Mouse (Mus musculus) MEL (cell line): ENCODE measurements around the gene Gamt. TPM values are rescaled to one million over a fixed set of nuclear protein-coding genes. Genes with fewer than 3 reads are reported as not detected.
A peak's percentile ranks its signal among the peaks of the same experiment; 100 is the strongest.

Experiments
- DNase-seq: peaks from one replicate; pipeline ENCODE4 v3.0.0; 2011; ENCODE audit warnings: low read depth, low spot score
- H3K27ac ChIP-seq: 2 replicates; pipeline ENCODE4 v1.5.1; 2012; ENCODE audit warnings: low read depth, mild to moderate bottlenecking, control low read depth, low read length, moderate library complexity; ENCODE audit not compliant: control insufficient read depth
- H3K27me3 ChIP-seq, 2 experiments: fragments of 150-350 bp in 1 of 2; sonication (generic) in 1 of 2; 2 replicates each; pipeline ENCODE4 v1.6.1; 2012; ENCODE audit warnings: low read length in 2 of 2, mild to moderate bottlenecking in 2 of 2, improper control_type of control experiment in 1 of 2, moderate library complexity in 1 of 2; ENCODE audit not compliant: insufficient read depth in 2 of 2, control insufficient read depth in 1 of 2
- H3K36me3 ChIP-seq, 2 experiments: 2 replicates each; pipeline ENCODE4 v1.6.1; 2012 to 2014; ENCODE audit warnings: low read length in 2 of 2, improper control_type of control experiment in 1 of 2, inconsistent platforms in 1 of 2, mild to moderate bottlenecking in 1 of 2; ENCODE audit not compliant: insufficient read depth in 2 of 2, control insufficient read depth in 1 of 2
- H3K4me1 ChIP-seq, 2 experiments: fragments of 150-350 bp in 1 of 2; sonication (generic) in 1 of 2; 2 replicates each; pipeline ENCODE4 v1.6.1; 2012; ENCODE audit warnings: low read length in 2 of 2, improper control_type of control experiment in 1 of 2, mild to moderate bottlenecking in 1 of 2; ENCODE audit not compliant: insufficient read depth in 2 of 2, control insufficient read depth in 1 of 2
- H3K4me3 ChIP-seq, 2 experiments: fragments of 150-350 bp in 1 of 2; sonication (generic) in 1 of 2; 2 replicates each; pipeline ENCODE4 v1.5.1; 2012; ENCODE audit warnings: low read depth in 2 of 2, low read length in 2 of 2, mild to moderate bottlenecking in 2 of 2, moderate library complexity in 2 of 2, control low read depth in 1 of 2, improper control_type of control experiment in 1 of 2; ENCODE audit not compliant: control insufficient read depth in 1 of 2, insufficient read depth in 1 of 2
- H3K79me2 ChIP-seq: 2 replicates; pipeline ENCODE4 v1.6.1; 2012; ENCODE audit warnings: mild to moderate bottlenecking, low read length, moderate library complexity; ENCODE audit not compliant: control insufficient read depth, poor library complexity, insufficient read depth
- H3K9ac ChIP-seq: 2 replicates; pipeline ENCODE4 v1.6.1; 2012; ENCODE audit warnings: low read depth, mild to moderate bottlenecking, control low read depth, low read length, moderate library complexity; ENCODE audit not compliant: control insufficient read depth, poor library complexity, severe bottlenecking
- H3K9me3 ChIP-seq: fragments of 150-350 bp; sonication (generic); replicated peaks from 2 replicates; pipeline ENCODE4 v1.6.1; 2012; ENCODE audit warnings: mild to moderate bottlenecking, low read length, improper control_type of control experiment, moderate library complexity; ENCODE audit not compliant: insufficient read depth
- CHD1 ChIP-seq: IDR thresholded peaks from 2 replicates; pipeline ENCODE4 v1.6.1; 2012; ENCODE audit warnings: low read depth, mild to moderate bottlenecking, inconsistent platforms, low read length, improper control_type of control experiment
- CHD2 ChIP-seq: IDR thresholded peaks from 2 replicates; pipeline ENCODE4 v1.6.1; 2011; ENCODE audit warnings: low read length, improper control_type of control experiment
- CTCF ChIP-seq, 3 experiments: IDR thresholded peaks in 2 of 3; conservative IDR thresholded peaks in 1 of 3; 2 replicates each; pipeline ENCODE4 v1.5.1; 2011 to 2012; ENCODE audit warnings: low read length in 3 of 3, low read depth in 2 of 3, mild to moderate bottlenecking in 2 of 3, improper control_type of control experiment in 1 of 3, inconsistent platforms in 1 of 3, mixed read lengths in 1 of 3, moderate library complexity in 1 of 3; ENCODE audit not compliant: control insufficient read depth in 1 of 3, insufficient read depth in 1 of 3, poor library complexity in 1 of 3, severe bottlenecking in 1 of 3
- ELF1 ChIP-seq: IDR thresholded peaks from 2 replicates; pipeline ENCODE4 v1.6.1; 2014; ENCODE audit warnings: low read depth, mild to moderate bottlenecking, inconsistent platforms, low read length, improper control_type of control experiment, moderate library complexity
- ETS1 ChIP-seq: IDR thresholded peaks from 2 replicates; pipeline ENCODE4 v1.6.1; 2012; ENCODE audit warnings: low read depth, mild to moderate bottlenecking, inconsistent platforms, low read length, improper control_type of control experiment, moderate library complexity
- GATA1 ChIP-seq: IDR thresholded peaks from 2 replicates; pipeline ENCODE4 v1.6.1; 2011; ENCODE audit warnings: low read depth, low read length, improper control_type of control experiment
- KAT2A ChIP-seq: conservative IDR thresholded peaks from 2 replicates; pipeline ENCODE4 v1.6.1; 2012; ENCODE audit warnings: low read depth, low read length, improper control_type of control experiment, inconsistent platforms
- MAFK ChIP-seq: IDR thresholded peaks from 2 replicates; pipeline ENCODE4 v1.6.1; 2011; ENCODE audit warnings: low read depth, mild to moderate bottlenecking, low read length, improper control_type of control experiment, borderline replicate concordance
- MAX ChIP-seq: IDR thresholded peaks from 2 replicates; pipeline ENCODE4 v1.6.1; 2011; ENCODE audit warnings: low read length, improper control_type of control experiment
- MYC ChIP-seq: IDR thresholded peaks from 2 replicates; pipeline ENCODE4 v1.6.1; 2011; ENCODE audit warnings: low read depth, mild to moderate bottlenecking, low read length, improper control_type of control experiment, moderate library complexity
- NRF1 ChIP-seq: IDR thresholded peaks from 2 replicates; pipeline ENCODE4 v1.6.1; 2014; ENCODE audit warnings: low read depth, mild to moderate bottlenecking, inconsistent platforms, low read length, improper control_type of control experiment, moderate library complexity; ENCODE audit not compliant: poor library complexity, insufficient read depth, severe bottlenecking
- POLR2A ChIP-seq, 2 experiments: IDR thresholded peaks; 2 replicates each; pipeline ENCODE4 v1.6.1; 2011 to 2012; ENCODE audit warnings: low read length in 2 of 2, mild to moderate bottlenecking in 2 of 2, control low read depth in 1 of 2, improper control_type of control experiment in 1 of 2, low read depth in 1 of 2, moderate library complexity in 1 of 2; ENCODE audit not compliant: control insufficient read depth in 1 of 2, insufficient read depth in 1 of 2, poor library complexity in 1 of 2
- RAD21 ChIP-seq: IDR thresholded peaks from 2 replicates; pipeline ENCODE4 v1.6.1; 2011; ENCODE audit warnings: mild to moderate bottlenecking, low read depth, low read length, improper control_type of control experiment
- TAL1 ChIP-seq: IDR thresholded peaks from 2 replicates; pipeline ENCODE4 v1.6.1; 2012; ENCODE audit warnings: mild to moderate bottlenecking, inconsistent platforms, low read length, moderate library complexity, mixed read lengths
- TCF12 ChIP-seq: IDR thresholded peaks from 2 replicates; pipeline ENCODE4 v1.6.1; 2014; ENCODE audit warnings: low read depth, mild to moderate bottlenecking, inconsistent platforms, low read length, improper control_type of control experiment, moderate library complexity
- UBTF ChIP-seq: IDR thresholded peaks from 2 replicates; pipeline ENCODE4 v1.6.1; 2012; ENCODE audit warnings: low read depth, mild to moderate bottlenecking, inconsistent platforms, low read length, improper control_type of control experiment, moderate library complexity, borderline replicate concordance; ENCODE audit not compliant: insufficient read depth
- USF2 ChIP-seq, 2 experiments: IDR thresholded peaks; 2 replicates each; pipeline ENCODE4 v1.6.1; 2011 to 2012; ENCODE audit warnings: improper control_type of control experiment in 2 of 2, low read length in 2 of 2, borderline replicate concordance in 1 of 2, inconsistent platforms in 1 of 2, low read depth in 1 of 2, mild to moderate bottlenecking in 1 of 2; ENCODE audit not compliant: insufficient read depth in 1 of 2
- ZNF384 ChIP-seq: IDR thresholded peaks from 2 replicates; pipeline ENCODE4 v1.6.1; 2012; ENCODE audit warnings: low read depth, mild to moderate bottlenecking, inconsistent platforms, low read length, improper control_type of control experiment
- polyA plus RNA-seq, 2 experiments: library from polyadenylated mRNA; stranded (reverse) in 1 of 2; unstranded in 1 of 2; fragments of >175 nt in 1 of 2; fragments of >200 nt in 1 of 2; gene quantifications; 2 replicates each; pipeline versions ENCODE4 v1.2.1 to v1.2.4; 2012; ENCODE audit warnings: low replicate concordance in 2 of 2, low read depth in 1 of 2; ENCODE audit not compliant: insufficient read length in 2 of 2, insufficient read depth in 1 of 2, missing spikeins in 1 of 2
- total RNA-seq: library from RNA; depleted of rRNA; stranded (reverse); fragments of 300-350 nt; gene quantifications from 2 replicates; pipeline ENCODE4 v1.2.3, GENCODE M21; 2012

The Gamt gene
- total and polyA plus RNA-seq, 3 experiments = 6.0 to 8.4 TPM; not detected in 1

DNA sequence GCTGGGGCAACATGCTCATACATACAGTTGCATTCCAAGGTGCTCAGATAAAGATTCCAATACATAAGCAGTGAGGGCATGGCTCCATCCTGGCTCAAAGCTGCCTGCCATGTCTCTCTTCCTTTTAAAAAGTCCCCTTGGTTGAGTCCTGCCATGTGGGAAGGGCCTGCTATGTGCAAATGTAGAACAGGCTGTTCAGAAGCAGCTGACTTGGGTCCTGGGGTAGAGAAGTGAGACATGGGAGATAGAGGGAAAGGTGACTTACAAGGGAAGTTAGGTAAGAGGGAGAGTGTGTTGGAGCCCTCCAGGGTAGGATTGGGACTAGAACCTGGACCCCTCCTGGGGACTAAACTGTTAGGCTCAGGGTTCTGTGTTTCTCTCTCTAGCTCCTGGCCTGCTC, 8.8 kb downstream of the Gamt start:
- Histone ChIP-seq H3K9ac (no peak overlapping the region), H3K27ac (no peak overlapping the region), H3K27me3 (no peaks in the 10 kb centered on the region), H3K79me2 (peaks cover 20% of the 10 kb centered on the region), H3K36me3 (no peaks in the 10 kb centered on the region; a peak in 2 of 4 replicates), H3K9me3 (no peaks in the 10 kb centered on the region), H3K4me1 (peaks cover 0 to 3% of the 10 kb centered on the region in 2 experiments; a peak in 1 of 4 replicates), H3K4me3 (no peak overlapping the region)
- TF ChIP-seq TAL1 (no peak), MAFK (no peak), UBTF (no peak), GATA1 (no peak), USF2 (IDR thresholded peaks at IDR 0.05; ENCODE audit: borderline replicate concordance in 1 of 2, insufficient read depth in 1 of 2, low read depth in 1 of 2, low read length in 2 of 2) (no peak)
- no peak for DNase-seq

DNA sequence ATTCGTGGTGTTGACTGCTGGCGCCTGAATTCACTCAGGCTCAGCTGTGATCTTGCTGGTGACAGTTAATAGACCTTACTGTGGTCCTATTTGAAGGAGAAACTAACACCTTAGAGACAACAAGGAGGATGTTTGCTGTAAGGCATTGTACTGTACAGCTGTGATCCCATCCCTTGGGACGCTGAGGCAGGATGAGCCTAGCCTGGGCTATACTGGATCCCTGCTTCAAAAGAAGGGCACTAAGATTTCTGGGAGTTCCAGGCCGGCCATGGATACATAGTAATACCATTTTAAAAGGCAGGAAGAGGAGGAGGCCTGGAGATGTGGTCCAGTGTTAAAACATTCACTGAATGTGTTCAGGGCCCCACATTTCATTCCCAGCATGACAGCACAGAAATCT, 10.2 kb downstream of the Gamt start:
- Histone ChIP-seq H3K4me1 (peaks cover 0 to 3% of the 10 kb centered on the region in 2 experiments; a peak in 1 of 4 replicates), H3K9ac (no peak overlapping the region)
- no peak for TF ChIP-seq ZNF384
- TF ChIP-seq POLR2A (IDR thresholded peaks at IDR 0.05; ENCODE audit: control insufficient read depth in 1 of 2, insufficient read depth in 1 of 2, low read depth in 1 of 2, low read length in 2 of 2, poor library complexity in 1 of 2) = no peak
- TF ChIP-seq MYC = no peak
- no peak for TF ChIP-seq KAT2A
- TF ChIP-seq CTCF (IDR thresholded peaks at IDR 0.05 in 2 of 3, conservative IDR thresholded peaks at IDR 0.05 in 1 of 3; ENCODE audit: control insufficient read depth in 1 of 3, insufficient read depth in 1 of 3, low read depth in 2 of 3, low read length in 3 of 3, poor library complexity in 1 of 3, severe bottlenecking in 1 of 3) = no peak
- no peak for TF ChIP-seq RAD21
- no peak for TF ChIP-seq CHD1
- TF ChIP-seq CHD2 = no peak
- TF ChIP-seq NRF1 = no peak
- TF ChIP-seq, all 39 proteins: peak for 0
- Histone ChIP-seq H3K27me3 (no peaks in the 10 kb centered on the region), H3K36me3 (no peaks in the 10 kb centered on the region; a peak in 2 of 4 replicates), H3K27ac (no peak overlapping the region), H3K79me2 (peaks cover 20% of the 10 kb centered on the region), H3K4me3 (peak overlapping the region in 1 of 2 experiments; percentile 47; a peak in 2 of 4 replicates), H3K9me3 (no peaks in the 10 kb centered on the region)
- DNase-seq = no peak

DNA sequence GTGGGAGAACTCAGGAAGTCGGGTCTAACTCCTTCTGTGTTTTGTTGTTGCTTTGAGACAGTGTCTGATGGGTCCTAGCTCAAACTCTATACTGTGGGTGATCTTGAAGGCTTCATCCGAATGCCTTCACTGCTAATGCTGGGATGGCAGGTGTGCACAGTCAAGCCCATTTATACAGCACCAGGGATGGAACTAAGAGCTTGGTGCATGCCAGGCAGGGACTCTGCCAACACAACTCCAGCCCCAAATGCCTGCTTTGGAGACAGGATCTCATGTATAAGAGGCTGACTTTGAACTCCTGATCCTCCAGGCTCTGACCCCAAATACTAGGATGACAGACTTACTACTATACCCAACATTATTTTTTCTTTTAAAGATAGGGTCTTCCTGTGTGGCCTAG, 10.8 kb downstream of the Gamt start:
- Histone ChIP-seq H3K27ac (peak overlapping the region; percentile 88), H3K79me2 (peaks cover 20% of the 10 kb centered on the region), H3K27me3 (no peaks in the 10 kb centered on the region), H3K4me3 (peak overlapping the region; percentile 47 to 94), H3K4me1 (peaks cover 0 to 6% of the 10 kb centered on the region in 2 experiments; a peak in 2 of 4 replicates), H3K9me3 (no peaks in the 10 kb centered on the region), H3K9ac (peak overlapping the region; percentile 93), H3K36me3 (peaks cover 0 to 3% of the 10 kb centered on the region in 2 experiments; a peak in 2 of 4 replicates)
- TF ChIP-seq KAT2A (no peak), TCF12 (no peak), CTCF (IDR thresholded peaks at IDR 0.05 in 2 of 3, conservative IDR thresholded peaks at IDR 0.05 in 1 of 3; ENCODE audit: control insufficient read depth in 1 of 3, insufficient read depth in 1 of 3, low read depth in 2 of 3, low read length in 3 of 3, poor library complexity in 1 of 3, severe bottlenecking in 1 of 3) (no peak), ETS1 (no peak), NRF1 (no peak), CHD1 (0 out of 2 replicates have a peak, but pooled peaks have one; percentile 6), UBTF (0 out of 2 replicates have a peak, but pooled peaks have one; percentile 2), ELF1 (no peak), MAX (no peak)
- DNase-seq = no peak
